Mouse (Mus musculus) erythroblast, embryonic 14.5 days (primary cell): Measurements from ENCODE around the gene Sgcd. TPM values are rescaled to one million over a fixed set of nuclear protein-coding genes. Genes with fewer than 3 reads are reported as not detected.

ENCODE experiments used
- H3K27me3 ChIP-seq: 2 replicates; pipeline ENCODE4 v1.6.1; 2012; ENCODE audit warnings: inconsistent platforms; ENCODE audit not compliant: control insufficient read depth
- H3K36me3 ChIP-seq: 2 replicates; pipeline ENCODE4 v1.6.1; 2012; ENCODE audit warnings: mild to moderate bottlenecking, inconsistent platforms; ENCODE audit not compliant: control insufficient read depth
- H3K4me1 ChIP-seq: 2 replicates; pipeline ENCODE4 v1.6.1; 2012; ENCODE audit warnings: inconsistent platforms; ENCODE audit not compliant: control insufficient read depth
- H3K4me3 ChIP-seq: replicated peaks from 2 replicates; pipeline ENCODE3; 2012; ENCODE audit warnings: moderate library complexity, mild to moderate bottlenecking, inconsistent platforms
- H3K9me3 ChIP-seq: 2 replicates; pipeline ENCODE4 v1.6.1; 2012; ENCODE audit warnings: low read length, inconsistent platforms, mixed read lengths; ENCODE audit not compliant: control insufficient read depth
- GATA1 ChIP-seq: IDR thresholded peaks from 2 replicates; pipeline ENCODE4 v1.6.1; 2012; ENCODE audit warnings: low read length, inconsistent platforms, mixed read lengths
- TAL1 ChIP-seq: IDR thresholded peaks from 3 replicates; pipeline ENCODE4 v1.6.1; 2012; ENCODE audit warnings: low read length, inconsistent platforms, mixed read lengths
- polyA plus RNA-seq: library from polyadenylated mRNA; stranded (reverse); fragments of >175 nt; gene quantifications from 2 replicates; pipeline ENCODE4 v1.2.3, GENCODE M21; 2012

Gene Sgcd
- not detected in 2 replicates for polyA plus RNA-seq

GRCm38 (mm10) chr11:47988697-47989533 lies at the start of gene Sgcd:
Gene Sgcd, minus strand, starts transcription at chr11:47988969.
- no peaks in the 10 kb centered on the region for H3K4me1 ChIP-seq
- peaks cover 43% of the 10 kb centered on the region for H3K27me3 ChIP-seq
- H3K9me3 ChIP-seq: no peaks in the 10 kb centered on the region
- no peak within 1 kb of the TSS for H3K4me3 ChIP-seq
- H3K36me3 ChIP-seq: no peaks in the 10 kb centered on the region
- TF ChIP-seq TAL1 (no peak), GATA1 (no peak)

- no peak overlapping the region for H3K4me3 ChIP-seq
Measured at GRCm38 (mm10) chr11:48038051-48038450, 49.3 kb upstream of the Sgcd start.

GRCm38 (mm10) chr11:48012836-48013235 lies 24.1 kb upstream of the Sgcd start:
- H3K36me3 ChIP-seq: no peaks in the 10 kb centered on the region
- TF ChIP-seq GATA1 (no peak), TAL1 (no peak)
- no peaks in the 10 kb centered on the region for H3K9me3 ChIP-seq
- H3K4me1 ChIP-seq: no peaks in the 10 kb centered on the region
- no peak overlapping the region for H3K4me3 ChIP-seq
- no peaks in the 10 kb centered on the region for H3K27me3 ChIP-seq

More at GRCm38 (mm10) chr11:48038051-48038450, 49.3 kb upstream of the Sgcd start:
- TF ChIP-seq TAL1 (no peak), GATA1 (no peak)
- Histone ChIP-seq H3K9me3 (no peaks in the 10 kb centered on the region), H3K27me3 (no peaks in the 10 kb centered on the region), H3K4me1 (no peaks in the 10 kb centered on the region), H3K36me3 (no peaks in the 10 kb centered on the region)

- Histone ChIP-seq H3K27me3 (peaks cover 43% of the 10 kb centered on the region), H3K4me1 (no peaks in the 10 kb centered on the region), H3K9me3 (no peaks in the 10 kb centered on the region), H3K4me3 (no peak overlapping the region), H3K36me3 (no peaks in the 10 kb centered on the region)
- TF ChIP-seq TAL1 (no peak), GATA1 (no peak)
Measured at GRCm38 (mm10) chr11:47988333-47988696, 454 bp downstream of the Sgcd start.

- Histone ChIP-seq H3K4me3 (no peak overlapping the region), H3K36me3 (no peaks in the 10 kb centered on the region), H3K9me3 (no peaks in the 10 kb centered on the region), H3K4me1 (no peaks in the 10 kb centered on the region), H3K27me3 (peaks cover 43% of the 10 kb centered on the region)
- no peak for TF ChIP-seq GATA1
- TF ChIP-seq TAL1: no peak
Measured at GRCm38 (mm10) chr11:47987893-47988267, 889 bp downstream of the Sgcd start.

- Histone ChIP-seq H3K4me3 (no peak overlapping the region), H3K36me3 (no peaks in the 10 kb centered on the region), H3K9me3 (no peaks in the 10 kb centered on the region), H3K4me1 (no peaks in the 10 kb centered on the region), H3K27me3 (peaks cover 43% of the 10 kb centered on the region)
- TF ChIP-seq TAL1: no peak
- TF ChIP-seq GATA1: no peak
Measured at GRCm38 (mm10) chr11:47987251-47987892, 1.4 kb downstream of the Sgcd start.

GRCm38 (mm10) chr11:47982152-47982551 lies 6.6 kb downstream of the Sgcd start:
- Histone ChIP-seq H3K4me3 (no peak overlapping the region), H3K9me3 (no peaks in the 10 kb centered on the region), H3K36me3 (no peaks in the 10 kb centered on the region), H3K4me1 (no peaks in the 10 kb centered on the region), H3K27me3 (peaks cover 7% of the 10 kb centered on the region)
- TF ChIP-seq TAL1 (no peak), GATA1 (no peak)

- H3K4me3 ChIP-seq: no peak overlapping the region
- H3K27me3 ChIP-seq: no peaks in the 10 kb centered on the region
- no peaks in the 10 kb centered on the region for H3K36me3 ChIP-seq
- H3K9me3 ChIP-seq: no peaks in the 10 kb centered on the region
- TF ChIP-seq TAL1: no peak
- TF ChIP-seq GATA1: no peak
- H3K4me1 ChIP-seq: no peaks in the 10 kb centered on the region
Measured at GRCm38 (mm10) chr11:47981108-47981507, 7.7 kb downstream of the Sgcd start.

GRCm38 (mm10) chr11:47953291-47953690 lies 35.5 kb downstream of the Sgcd start:
- no peak for TF ChIP-seq TAL1
- no peak for TF ChIP-seq GATA1
- Histone ChIP-seq H3K4me3 (no peak overlapping the region), H3K27me3 (no peaks in the 10 kb centered on the region), H3K4me1 (no peaks in the 10 kb centered on the region), H3K36me3 (no peaks in the 10 kb centered on the region), H3K9me3 (no peaks in the 10 kb centered on the region)
